Mouse (Mus musculus): ENCODE measurements around the gene Arfgef3.

DNA sequence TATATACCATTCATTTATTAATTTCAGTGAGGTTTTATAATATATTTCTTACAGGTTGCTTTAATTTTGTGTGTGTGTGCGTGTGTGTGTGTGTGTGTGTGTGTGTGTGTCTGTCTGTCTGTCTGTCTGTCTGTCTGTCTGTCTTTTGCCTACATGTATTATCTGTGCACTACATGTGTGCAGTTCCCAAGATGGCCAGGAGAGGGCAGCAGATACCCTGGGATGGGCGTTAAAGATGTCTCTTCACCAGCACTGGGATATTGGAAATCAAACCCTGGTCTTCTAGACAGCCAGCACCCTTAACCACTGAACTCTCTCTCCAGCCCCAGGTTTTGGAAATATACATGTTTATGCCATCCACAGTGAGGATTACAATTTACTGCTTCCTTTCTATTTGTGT is 16.5 kb upstream of the Arfgef3 start:
- TF ChIP-seq CTCF (IDR thresholded peaks at IDR 0.05; ENCODE audit: borderline replicate concordance, control insufficient read depth, extremely low read depth, insufficient read depth, low read length, poor library complexity) (no peak), POLR2A (IDR thresholded peaks at IDR 0.05; ENCODE audit: control insufficient read depth, extremely low read depth, insufficient read depth, low read length, poor library complexity) (no peak)

Data from thymus, adult 2 months (tissue).